Mouse (Mus musculus) granulocyte monocyte progenitor cell, adult 5-6 weeks (primary cell): ENCODE measurements around the gene Zfp995. TPM values are rescaled to one million over a fixed set of nuclear protein-coding genes. Genes with fewer than 3 reads are reported as not detected.
"Not testable (repeated sequence)": the region's sequence is repeated elsewhere in the genome, so short reads cannot be mapped to it uniquely, and the experiment has no call there.

Experiments used
- ATAC-seq: replicated peaks from 2 replicates; pipeline ENCODE4 v1.8.0; 2016; ENCODE audit warnings: mild to moderate bottlenecking, moderate TSS enrichment, inconsistent platforms; ENCODE audit not compliant: poor library complexity, severe bottlenecking
- total RNA-seq, 2 experiments: library from RNA; stranded (forward) in 1 of 2; stranded (reverse) in 1 of 2; fragments of 200-712, 200-1000 nt in 1 of 2; fragments of >200 nt in 1 of 2; fragmentation: Nextera tagmentation in 1 of 2; gene quantifications; 2 replicates each; pipeline ENCODE4 v1.2.3; 2014 to 2017

The Zfp995 gene
- 5.4 and 13.7 TPM in 2 replicates for total RNA-seq (2014; fragmentation: Nextera tagmentation)
- total RNA-seq (2017) = 7.9 and 9.1 TPM in 2 replicates

DNA sequence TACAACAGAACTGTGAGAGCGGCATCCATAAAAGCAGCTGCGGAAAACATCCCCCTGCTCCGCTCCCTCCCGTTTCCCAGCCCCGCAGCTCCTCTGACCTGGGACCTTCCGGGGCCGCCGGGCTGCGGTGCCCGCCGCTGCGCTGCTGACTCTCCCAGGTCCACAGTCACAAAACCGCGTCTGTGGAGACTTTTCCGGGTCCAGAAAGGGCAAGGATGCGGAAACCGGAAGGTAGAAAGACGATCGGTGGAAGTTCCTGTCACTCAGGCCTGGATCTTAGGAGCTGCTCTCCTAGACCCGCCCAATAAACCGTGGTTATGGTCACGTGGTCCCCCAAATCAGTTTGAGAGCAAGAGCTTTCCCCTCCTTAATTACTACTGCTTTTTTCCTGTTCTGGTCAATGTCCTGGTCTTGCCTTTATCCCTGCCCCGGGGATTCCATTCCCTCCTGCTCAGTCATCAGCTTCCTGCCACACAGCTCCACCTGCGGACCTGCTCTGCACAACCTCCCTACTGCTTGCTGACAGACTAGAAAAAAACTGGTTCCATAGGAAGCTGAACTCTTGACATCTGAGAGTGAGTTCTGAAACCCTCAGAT is at the start of gene Zfp995:
Zfp995 (minus strand) TSS at position 471 of the 597 bp plus-strand sequence.
- ATAC-seq = peak; percentile 100

DNA sequence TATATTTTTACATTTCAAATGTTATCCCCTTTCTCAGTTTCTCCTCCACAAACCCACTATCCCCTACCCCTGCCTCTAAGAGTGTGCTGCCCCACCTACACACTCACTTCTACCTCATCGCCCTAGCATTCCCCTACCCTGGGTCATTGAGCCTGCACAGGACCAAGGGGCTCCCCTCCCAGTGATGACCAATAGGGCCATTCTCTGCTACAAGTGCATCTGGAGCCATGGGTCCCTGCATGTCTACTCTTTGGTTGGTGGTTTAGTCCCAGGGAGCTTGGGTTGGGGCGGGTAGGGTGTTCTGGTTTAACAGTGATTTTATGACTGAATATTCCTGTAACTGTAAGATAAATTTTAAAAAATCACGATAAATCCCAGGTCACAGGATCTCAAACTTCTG is 687 bp downstream of the Zfp995 start:
- ATAC-seq = 0 out of 2 replicates have a peak, but pooled peaks have one; percentile 3

DNA sequence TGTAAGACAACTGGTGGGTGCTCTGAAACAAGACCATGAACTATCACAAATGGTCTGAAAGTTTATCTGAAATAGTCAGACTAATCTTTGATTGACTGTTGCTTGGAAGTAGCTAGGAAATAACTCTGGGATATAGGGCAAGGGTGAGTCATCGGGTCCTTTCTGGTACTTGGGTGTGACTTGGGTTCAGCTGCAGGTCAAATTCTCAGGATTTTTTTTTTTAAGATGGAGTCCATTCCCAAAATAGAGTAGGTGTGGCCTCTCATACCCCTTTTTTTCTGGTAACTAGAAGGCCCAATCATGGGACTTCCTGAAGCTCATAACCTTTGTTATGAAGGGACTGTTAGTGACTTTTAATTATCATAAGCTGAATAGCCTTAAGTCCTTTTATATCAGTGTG is 38.5 kb downstream of the Zfp995 start:
- no peak for ATAC-seq

DNA sequence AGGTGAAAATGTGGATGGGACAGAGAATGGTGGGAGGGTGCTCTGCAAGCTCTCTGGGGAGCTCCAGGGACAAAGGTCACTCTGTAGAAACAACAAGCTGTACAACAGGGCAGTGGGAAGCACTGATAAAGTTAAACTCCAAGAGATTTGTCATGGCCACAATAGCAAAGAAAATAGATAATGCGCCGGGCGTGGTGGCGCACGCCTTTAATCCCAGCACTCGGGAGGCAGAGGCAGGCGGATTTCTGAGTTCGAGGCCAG is 63.5 kb downstream of the Zfp995 start:
- not testable (repeated sequence) for ATAC-seq

DNA sequence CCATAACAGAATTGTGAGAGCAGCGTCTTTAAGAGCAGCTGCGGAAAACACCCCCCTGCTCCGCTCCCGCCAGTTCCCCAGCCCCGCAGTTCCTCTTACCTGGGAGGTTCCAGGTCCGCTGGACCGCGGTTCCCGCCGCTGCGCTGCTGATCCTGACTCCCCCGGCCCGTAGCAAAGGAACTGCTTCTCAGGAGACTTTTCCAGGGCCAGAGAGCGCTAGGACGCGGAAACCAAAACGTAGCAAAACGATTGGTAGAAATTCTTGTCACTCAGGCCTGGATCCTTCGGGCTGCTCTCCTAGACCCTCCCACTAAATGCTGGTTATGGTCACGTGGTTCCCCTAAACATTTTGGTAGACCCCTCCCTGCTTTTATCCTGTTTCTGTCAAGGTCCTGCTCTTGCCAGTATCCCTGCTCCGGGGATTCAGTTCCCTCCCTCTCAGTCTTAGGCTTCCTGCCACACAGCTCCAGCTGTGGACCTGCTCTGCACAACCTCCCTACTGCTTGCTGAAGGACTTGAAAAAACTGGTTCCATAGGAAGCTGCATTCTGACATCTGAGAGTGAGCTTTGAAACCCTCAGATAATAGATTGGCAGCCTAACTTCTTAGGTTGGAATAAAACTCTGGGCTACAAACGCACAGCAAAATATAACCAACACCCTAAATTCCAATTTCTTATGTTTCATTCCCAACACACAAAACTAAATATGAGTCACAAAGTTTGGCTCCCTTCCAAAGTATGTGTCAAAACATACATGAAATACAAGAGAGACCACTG is 64.0 kb downstream of the Zfp995 start, which contains the start of gene Zfp820:
Zfp820 (minus strand) TSS at position 228 of the 777 bp plus-strand sequence.
- ATAC-seq = peak; percentile 92

DNA sequence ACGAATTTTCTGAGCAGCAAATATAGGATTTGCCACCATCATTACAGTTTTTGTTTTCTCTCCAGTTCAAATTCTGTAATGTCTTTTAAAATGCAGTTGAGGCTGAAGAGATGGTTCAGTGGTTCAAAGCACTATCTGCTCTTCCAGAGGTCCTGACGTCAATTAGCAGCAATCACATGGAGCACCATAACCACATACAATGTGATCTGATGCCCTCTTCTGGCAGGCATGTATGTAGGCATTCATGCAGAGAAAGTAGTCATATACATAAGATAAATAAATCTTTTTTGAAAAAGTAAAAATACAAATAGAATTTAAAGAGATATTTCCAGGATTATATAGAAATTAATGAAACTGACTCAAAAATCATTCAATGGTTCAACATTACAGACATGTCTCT is 71.2 kb downstream of the Zfp995 start:
- ATAC-seq = no peak

Other genes starting within 250 kb of the Zfp995 start
- not detected in 2 replicates for gene Gm10226, start 218.1 kb downstream of the Zfp995 start, total RNA-seq (2014; fragmentation: Nextera tagmentation)
- 16.5 and 36.7 TPM in 2 replicates for gene Gm10226, start 218.1 kb downstream of the Zfp995 start, total RNA-seq (2017)
- gene Zfp760, start 202.2 kb downstream of the Zfp995 start, total RNA-seq (2014; fragmentation: Nextera tagmentation) = 5.5 and 7.0 TPM in 2 replicates
- 5.4 and 6.7 TPM in 2 replicates for gene Zfp760, start 202.2 kb downstream of the Zfp995 start, total RNA-seq (2017)
- 2.3 and 5.6 TPM in 2 replicates for gene Zfp229, start 179.1 kb downstream of the Zfp995 start, total RNA-seq (2014; fragmentation: Nextera tagmentation)
- 5.2 and 5.6 TPM in 2 replicates for gene Zfp229, start 179.1 kb downstream of the Zfp995 start, total RNA-seq (2017)
- gene Zfp820, start 64.2 kb downstream of the Zfp995 start, total RNA-seq (2014; fragmentation: Nextera tagmentation) = 3.0 and 5.5 TPM in 2 replicates
- gene Zfp820, start 64.2 kb downstream of the Zfp995 start, total RNA-seq (2017) = 2.6 and 5.2 TPM in 2 replicates
- gene Zfp942, start 52.5 kb upstream of the Zfp995 start, total RNA-seq (2014; fragmentation: Nextera tagmentation) = 16.2 and 19.9 TPM in 2 replicates
- gene Zfp942, start 52.5 kb upstream of the Zfp995 start, total RNA-seq (2017) = 18.6 and 19.0 TPM in 2 replicates
- gene Zfp943, start 52.6 kb upstream of the Zfp995 start, total RNA-seq (2014; fragmentation: Nextera tagmentation) = 8.4 and 10.9 TPM in 2 replicates
- 16.5 and 18.7 TPM in 2 replicates for gene Zfp943, start 52.6 kb upstream of the Zfp995 start, total RNA-seq (2017)